Mouse (Mus musculus): ENCODE measurements around the gene Tmbim6. TPM values are rescaled to one million over a fixed set of nuclear protein-coding genes. Genes with fewer than 3 reads are reported as not detected.
A peak's percentile ranks its signal among the peaks of the same experiment; 100 is the strongest.

Tmbim6 gene
- polyA plus RNA-seq, 1 experiment from 2014 or later: 653 TPM

DNA sequence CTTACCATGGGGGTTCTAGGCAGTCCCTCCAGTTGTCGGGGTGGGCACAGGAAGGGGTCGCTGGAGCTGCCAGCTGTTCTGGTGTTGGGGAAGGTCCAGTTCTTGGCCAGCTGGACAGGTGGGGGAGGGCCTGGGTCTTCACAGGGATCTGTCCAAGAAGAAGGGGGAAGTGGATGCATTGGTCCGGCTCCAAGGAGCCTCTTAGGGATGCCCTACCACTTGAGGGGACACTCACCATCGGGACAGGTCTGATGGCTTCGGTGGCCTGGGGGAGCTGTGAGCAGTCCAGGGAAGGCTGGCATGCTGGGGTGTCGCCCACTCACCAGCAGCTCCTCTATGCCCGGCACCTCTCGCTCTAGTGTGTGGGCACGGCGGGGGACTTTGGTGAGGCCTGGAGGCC is 30.4 kb downstream of the Tmbim6 start:
- Histone ChIP-seq H3K4me3 (ENCODE audit: low read length) (no peak overlapping the region), H3K4me2 (replicated peaks; ENCODE audit: low read depth, low read length) (no peak overlapping the region), H3K9me3 (ENCODE audit: low read length) (no peaks in the 10 kb centered on the region), H3K9ac (replicated peaks; ENCODE audit: low read length) (no peak overlapping the region), H3K4me1 (ENCODE audit: insufficient read depth, low read length) (peaks cover 29% of the 10 kb centered on the region), H3K27ac (ENCODE audit: low read length) (no peak overlapping the region), H3K27me3 (ENCODE audit: insufficient read depth, low read length) (no peaks in the 10 kb centered on the region), H3K36me3 (ENCODE audit: insufficient read depth, low read length) (peaks cover 26% of the 10 kb centered on the region)
- ATAC-seq (ENCODE audit: low FRiP score, low TSS enrichment): no peak
- 86% methylated on average over 10 of the region's 10 CpGs for WGBS

DNA sequence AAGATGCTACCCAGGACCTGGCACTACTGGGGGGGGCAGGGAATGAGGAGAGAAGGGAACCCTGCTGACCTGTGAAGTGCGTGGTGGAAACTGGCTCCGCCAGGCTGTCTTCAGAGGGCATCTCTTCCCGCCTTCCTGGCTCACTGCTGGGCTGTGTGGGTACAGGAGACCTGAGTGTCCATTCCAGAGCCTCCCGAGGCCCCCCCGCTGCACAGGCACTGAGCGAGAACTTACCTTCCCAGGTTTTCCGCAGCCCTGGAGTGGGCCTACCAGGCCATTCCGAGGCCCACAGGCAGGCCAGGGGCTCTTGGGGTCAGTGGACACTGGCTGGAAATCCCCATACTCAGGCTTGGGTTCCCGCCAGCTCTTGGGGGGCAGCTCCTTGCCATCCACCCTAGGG is 31.2 kb downstream of the Tmbim6 start:
- Histone ChIP-seq H3K4me2 (replicated peaks; ENCODE audit: low read depth, low read length) (no peak overlapping the region), H3K27ac (ENCODE audit: low read length) (no peak overlapping the region), H3K27me3 (ENCODE audit: insufficient read depth, low read length) (no peaks in the 10 kb centered on the region), H3K9ac (replicated peaks; ENCODE audit: low read length) (no peak overlapping the region), H3K4me1 (ENCODE audit: insufficient read depth, low read length) (peaks cover 29% of the 10 kb centered on the region), H3K4me3 (ENCODE audit: low read length) (no peak overlapping the region), H3K9me3 (ENCODE audit: low read length) (no peaks in the 10 kb centered on the region), H3K36me3 (ENCODE audit: insufficient read depth, low read length) (peaks cover 31% of the 10 kb centered on the region)
- WGBS: 85% methylated on average over 9 of the region's 9 CpGs
- ATAC-seq (ENCODE audit: low FRiP score, low TSS enrichment): no peak

DNA sequence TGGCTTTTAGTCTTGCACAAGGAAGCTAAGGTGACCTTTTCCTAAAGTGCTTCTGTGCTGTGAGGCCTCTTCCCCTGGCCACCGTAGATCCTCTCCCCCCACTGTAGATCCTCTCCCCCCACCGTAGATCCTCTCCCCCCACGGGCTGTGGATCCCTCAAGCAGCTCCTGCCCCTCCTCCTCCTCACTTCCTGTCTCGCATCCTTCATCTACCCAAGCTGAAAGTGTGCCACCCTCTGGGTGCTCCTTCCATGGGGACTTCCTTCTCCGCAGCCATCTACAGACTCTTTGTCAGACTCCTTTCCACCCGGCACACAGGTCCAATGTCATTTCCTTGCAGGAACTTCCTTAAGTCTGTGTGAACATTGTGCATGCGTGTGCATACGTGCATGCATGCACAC is 37.7 kb downstream of the Tmbim6 start:
- Histone ChIP-seq H3K4me3 (ENCODE audit: low read length) (no peak overlapping the region), H3K9ac (replicated peaks; ENCODE audit: low read length) (no peak overlapping the region), H3K9me3 (ENCODE audit: low read length) (no peaks in the 10 kb centered on the region), H3K4me1 (ENCODE audit: insufficient read depth, low read length) (peaks cover 32% of the 10 kb centered on the region), H3K27me3 (ENCODE audit: insufficient read depth, low read length) (no peaks in the 10 kb centered on the region), H3K27ac (ENCODE audit: low read length) (no peak overlapping the region), H3K4me2 (replicated peaks; ENCODE audit: low read depth, low read length) (no peak overlapping the region), H3K36me3 (ENCODE audit: insufficient read depth, low read length) (peaks cover 34% of the 10 kb centered on the region)
- ATAC-seq (ENCODE audit: low FRiP score, low TSS enrichment): no peak
- 69% methylated on average over 8 of the region's 8 CpGs for WGBS

DNA sequence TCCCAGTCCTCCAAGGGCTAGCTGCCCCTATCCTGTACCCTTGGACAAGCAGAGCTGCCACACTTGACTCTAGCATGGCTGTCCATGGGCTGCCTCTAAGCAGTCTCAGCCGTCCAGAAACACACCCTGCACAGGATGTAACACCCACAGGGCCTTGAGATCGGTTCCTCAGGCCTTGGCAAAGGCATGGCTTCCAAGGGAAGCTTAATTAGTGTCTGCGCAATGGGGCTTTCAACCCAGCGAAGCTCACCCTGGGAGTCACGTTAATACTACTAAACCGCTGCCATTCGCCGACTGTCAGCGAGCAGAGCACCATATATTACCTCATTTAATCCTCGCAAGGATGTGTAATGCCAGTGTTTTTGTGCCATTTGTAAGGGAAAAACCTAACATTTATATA is 38.4 kb downstream of the Tmbim6 start:
- WGBS: 88% methylated on average over 10 of the region's 10 CpGs
- Histone ChIP-seq H3K9me3 (ENCODE audit: low read length) (no peaks in the 10 kb centered on the region), H3K36me3 (ENCODE audit: insufficient read depth, low read length) (peaks cover 32% of the 10 kb centered on the region), H3K27ac (ENCODE audit: low read length) (no peak overlapping the region; the same call in 1 of the 2 replicates), H3K4me3 (ENCODE audit: low read length) (no peak overlapping the region), H3K27me3 (ENCODE audit: insufficient read depth, low read length) (no peaks in the 10 kb centered on the region), H3K4me2 (replicated peaks; ENCODE audit: low read depth, low read length) (no peak overlapping the region), H3K9ac (replicated peaks; ENCODE audit: low read length) (no peak overlapping the region), H3K4me1 (ENCODE audit: insufficient read depth, low read length) (peaks cover 36% of the 10 kb centered on the region)
- ATAC-seq (ENCODE audit: low FRiP score, low TSS enrichment): no peak

DNA sequence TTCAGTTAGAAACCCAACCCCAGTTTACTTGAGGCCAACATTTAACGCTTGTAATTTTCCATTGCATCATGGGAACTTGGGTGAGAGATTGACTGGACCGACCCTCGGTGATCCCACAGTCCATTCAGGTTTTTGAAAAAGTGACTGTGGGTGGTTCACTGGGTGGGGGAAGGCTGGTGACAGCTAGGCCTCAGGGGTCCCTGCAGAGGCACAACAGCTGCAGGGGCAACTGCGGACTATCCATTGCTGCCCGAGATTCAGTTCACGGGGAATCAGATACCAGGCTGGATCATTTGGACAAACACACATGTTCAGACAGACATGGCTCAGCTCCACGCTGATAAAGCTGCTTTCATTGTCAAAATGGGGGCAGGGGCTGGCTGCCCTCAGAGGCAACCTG is 38.8 kb downstream of the Tmbim6 start:
- H3K4me1 ChIP-seq (ENCODE audit: insufficient read depth, low read length): peaks cover 40% of the 10 kb centered on the region
- H3K27ac ChIP-seq (ENCODE audit: low read length): peak overlapping the region; percentile 78
- ATAC-seq (ENCODE audit: low FRiP score, low TSS enrichment): no peak
- H3K4me2 ChIP-seq (replicated peaks; ENCODE audit: low read depth, low read length): no peak overlapping the region
- no peaks in the 10 kb centered on the region for H3K27me3 ChIP-seq (ENCODE audit: insufficient read depth, low read length)
- 54% methylated on average over 7 of the region's 7 CpGs for WGBS
- H3K9me3 ChIP-seq (ENCODE audit: low read length): no peaks in the 10 kb centered on the region
- peaks cover 32% of the 10 kb centered on the region for H3K36me3 ChIP-seq (ENCODE audit: insufficient read depth, low read length)
- H3K9ac ChIP-seq (replicated peaks; ENCODE audit: low read length): no peak overlapping the region
- no peak overlapping the region for H3K4me3 ChIP-seq (ENCODE audit: low read length)

DNA sequence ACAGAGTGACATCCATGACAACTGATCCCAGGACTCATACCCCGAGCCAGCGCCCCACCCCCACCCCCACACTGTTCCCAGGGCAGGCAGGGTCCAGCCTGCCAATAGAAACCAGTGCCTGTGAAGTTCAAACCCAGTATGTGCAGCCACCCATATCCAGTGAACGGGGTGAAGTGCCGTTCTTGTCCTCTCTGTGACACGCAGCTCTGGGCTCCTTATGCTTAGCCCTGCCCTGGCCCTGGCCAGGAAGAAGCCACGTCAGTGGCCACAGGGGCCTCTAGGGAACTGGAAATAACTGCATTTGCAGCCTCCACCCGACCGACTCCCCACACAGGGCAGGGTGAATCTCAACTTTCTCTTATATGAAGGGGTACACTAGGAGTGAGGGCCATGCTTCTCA is 39.3 kb downstream of the Tmbim6 start:
- peaks cover 45% of the 10 kb centered on the region for H3K4me1 ChIP-seq (ENCODE audit: insufficient read depth, low read length)
- H3K27ac ChIP-seq (ENCODE audit: low read length): peak overlapping the region; percentile 78
- peaks cover 32% of the 10 kb centered on the region for H3K36me3 ChIP-seq (ENCODE audit: insufficient read depth, low read length)
- H3K27me3 ChIP-seq (ENCODE audit: insufficient read depth, low read length): no peaks in the 10 kb centered on the region
- no peak overlapping the region for H3K4me2 ChIP-seq (replicated peaks; ENCODE audit: low read depth, low read length)
- 39% methylated on average over 8 of the region's 8 CpGs for WGBS
- ATAC-seq (ENCODE audit: low FRiP score, low TSS enrichment): peak; percentile 53
- H3K9me3 ChIP-seq (ENCODE audit: low read length): no peaks in the 10 kb centered on the region
- H3K4me3 ChIP-seq (ENCODE audit: low read length): no peak overlapping the region
- 0 out of 2 replicates have a peak overlapping the region, but pooled peaks have one; percentile 29 for H3K9ac ChIP-seq (replicated peaks; ENCODE audit: low read length)

DNA sequence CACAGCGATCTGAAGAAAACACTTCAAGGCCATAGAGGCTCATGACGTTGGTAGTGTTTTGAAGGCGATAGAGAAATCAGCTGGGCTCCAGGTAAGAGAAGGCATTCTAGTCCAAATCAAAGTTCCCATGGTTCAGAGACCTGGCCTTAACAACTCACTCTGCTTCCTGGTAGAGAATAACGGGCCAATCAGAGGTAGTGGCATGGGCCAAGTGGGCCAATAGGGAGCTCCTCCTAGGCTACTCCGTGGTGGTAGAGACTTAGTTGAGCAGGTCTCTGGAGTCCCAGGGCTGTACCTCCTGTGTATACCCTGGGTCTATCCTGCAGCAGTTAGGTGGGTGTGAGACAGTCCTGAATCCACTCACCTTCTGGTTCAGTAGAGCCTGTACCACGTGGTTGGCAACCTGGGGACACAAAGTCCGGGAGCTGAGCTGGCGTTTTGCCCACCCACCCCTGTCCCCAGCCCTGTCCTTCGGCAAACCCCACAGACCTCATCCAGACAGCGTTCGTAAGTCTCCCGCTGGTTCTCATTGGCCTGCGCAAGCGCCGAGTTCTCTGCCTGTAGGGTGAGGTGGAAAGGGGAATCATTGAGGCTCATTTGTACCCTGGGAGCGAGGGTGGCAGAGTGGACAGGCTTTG is 40.5 kb downstream of the Tmbim6 start:
- 91% methylated on average over 16 of the region's 16 CpGs for WGBS
- H3K27ac ChIP-seq (ENCODE audit: low read length): no peak overlapping the region
- H3K9ac ChIP-seq (replicated peaks; ENCODE audit: low read length): no peak overlapping the region
- peaks cover 55% of the 10 kb centered on the region for H3K4me1 ChIP-seq (ENCODE audit: insufficient read depth, low read length)
- peaks cover 25% of the 10 kb centered on the region for H3K36me3 ChIP-seq (ENCODE audit: insufficient read depth, low read length)
- no peaks in the 10 kb centered on the region for H3K9me3 ChIP-seq (ENCODE audit: low read length)
- 0 out of 2 replicates have a peak, but pooled peaks have one; percentile 14 for ATAC-seq (ENCODE audit: low FRiP score, low TSS enrichment)
- H3K4me3 ChIP-seq (ENCODE audit: low read length): no peak overlapping the region
- no peak overlapping the region for H3K4me2 ChIP-seq (replicated peaks; ENCODE audit: low read depth, low read length)
- no peaks in the 10 kb centered on the region for H3K27me3 ChIP-seq (ENCODE audit: insufficient read depth, low read length)

DNA sequence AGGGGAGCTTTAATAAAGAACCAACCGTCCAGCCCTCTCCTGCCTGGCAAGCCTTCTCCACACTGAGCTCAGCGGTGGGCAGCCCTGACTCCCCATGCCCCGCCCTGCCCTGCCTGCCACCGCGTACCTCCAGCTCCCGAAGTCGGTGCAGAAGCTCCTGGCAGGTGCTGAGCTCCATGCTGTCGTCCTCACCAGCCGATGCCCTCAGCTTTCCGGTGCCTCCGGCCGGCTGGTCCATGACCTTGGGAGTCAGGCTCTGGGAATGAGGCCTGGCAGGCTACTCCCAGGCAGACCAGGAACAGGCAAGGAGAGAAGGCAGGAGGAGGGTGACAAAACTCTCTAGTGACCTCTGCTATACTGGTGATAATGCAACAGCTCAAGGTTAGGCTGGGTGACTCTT is 41.2 kb downstream of the Tmbim6 start:
- Histone ChIP-seq H3K4me3 (ENCODE audit: low read length) (no peak overlapping the region), H3K4me2 (replicated peaks; ENCODE audit: low read depth, low read length) (no peak overlapping the region), H3K9me3 (ENCODE audit: low read length) (no peaks in the 10 kb centered on the region), H3K4me1 (ENCODE audit: insufficient read depth, low read length) (peaks cover 61% of the 10 kb centered on the region), H3K27ac (ENCODE audit: low read length) (no peak overlapping the region), H3K9ac (replicated peaks; ENCODE audit: low read length) (no peak overlapping the region), H3K27me3 (ENCODE audit: insufficient read depth, low read length) (no peaks in the 10 kb centered on the region), H3K36me3 (ENCODE audit: insufficient read depth, low read length) (peaks cover 20% of the 10 kb centered on the region)
- no peak for ATAC-seq (ENCODE audit: low FRiP score, low TSS enrichment)
- WGBS: 74% methylated on average over 12 of the region's 12 CpGs

DNA sequence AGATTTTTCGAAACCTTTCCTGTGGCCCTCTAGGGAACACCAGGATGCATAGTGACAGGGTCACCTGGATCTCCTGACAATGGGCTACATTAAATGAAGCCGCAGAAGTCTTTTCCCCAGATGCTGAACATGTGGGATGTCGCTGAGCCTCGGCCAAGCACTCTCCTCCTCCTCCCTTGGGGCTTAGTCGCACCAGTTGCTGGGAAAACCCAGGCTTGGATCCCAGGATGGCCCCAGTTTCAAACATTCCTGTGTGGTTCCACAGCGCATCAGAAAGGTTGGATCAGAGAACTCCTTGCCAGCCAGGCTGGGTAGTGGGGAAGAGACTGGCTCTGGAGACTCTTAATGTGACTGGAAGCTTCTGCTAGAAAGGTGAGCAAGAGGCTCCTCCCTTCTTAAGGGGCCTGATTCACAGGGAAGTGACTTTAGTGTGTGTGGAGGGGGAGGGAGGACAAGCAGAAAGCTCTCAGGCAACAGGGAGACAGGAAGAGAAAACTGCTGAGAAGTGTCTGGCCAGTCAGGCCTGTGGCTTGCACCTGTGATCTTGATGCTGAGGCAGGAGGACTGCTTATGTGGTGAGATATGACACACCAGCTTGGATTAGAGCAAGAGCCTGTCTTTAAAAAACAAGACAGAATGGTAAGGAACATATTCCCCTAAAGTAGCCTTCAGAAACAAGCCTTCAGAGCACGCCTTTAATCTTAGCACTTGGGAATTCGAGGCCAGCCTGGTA is 46.5 kb downstream of the Tmbim6 start:
- 80% methylated on average over 8 of the region's 8 CpGs for WGBS
- H3K4me1 ChIP-seq (ENCODE audit: insufficient read depth, low read length): peaks cover 72% of the 10 kb centered on the region
- H3K4me2 ChIP-seq (replicated peaks; ENCODE audit: low read depth, low read length): no peak overlapping the region
- no peak overlapping the region for H3K27ac ChIP-seq (ENCODE audit: low read length)
- ATAC-seq (ENCODE audit: low FRiP score, low TSS enrichment): no peak
- H3K27me3 ChIP-seq (ENCODE audit: insufficient read depth, low read length): no peaks in the 10 kb centered on the region
- H3K36me3 ChIP-seq (ENCODE audit: insufficient read depth, low read length): no peaks in the 10 kb centered on the region
- peak overlapping the region; percentile 36 for H3K9ac ChIP-seq (replicated peaks; ENCODE audit: low read length)
- H3K4me3 ChIP-seq (ENCODE audit: low read length): no peak overlapping the region
- H3K9me3 ChIP-seq (ENCODE audit: low read length): no peaks in the 10 kb centered on the region

DNA sequence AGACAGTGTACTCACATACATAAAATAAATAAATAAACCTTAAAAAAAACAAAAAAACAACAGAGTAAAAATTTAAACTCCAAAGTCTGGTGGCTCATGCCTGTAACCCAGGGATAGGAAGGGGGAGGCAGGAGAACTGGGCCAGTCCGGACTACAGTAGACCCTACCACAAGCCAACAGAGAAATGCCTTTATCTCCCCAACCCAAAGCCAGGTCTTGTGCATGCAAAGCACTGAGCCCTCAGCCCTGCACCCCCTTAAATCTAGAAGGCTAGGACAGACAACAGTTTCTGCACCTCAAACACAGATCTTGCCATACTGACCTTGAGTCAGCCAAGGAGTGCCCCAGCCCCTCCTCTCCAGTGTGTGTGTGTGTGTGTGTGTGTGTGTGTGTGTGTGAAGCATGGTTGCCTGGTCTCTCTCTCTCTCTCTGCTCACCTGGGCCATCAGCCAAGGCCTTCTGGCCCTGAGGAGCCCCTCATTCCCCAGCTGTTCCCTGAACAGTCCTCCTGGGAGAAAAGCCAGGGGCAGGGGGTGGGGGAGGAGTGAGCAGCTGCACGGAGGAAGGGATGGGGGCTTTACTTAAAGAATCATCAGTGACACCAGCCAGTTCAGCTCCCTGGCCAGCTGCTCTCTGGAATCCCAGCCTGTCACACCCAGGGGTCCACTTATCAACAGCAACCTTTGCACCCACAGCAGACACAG is 47.6 kb downstream of the Tmbim6 start:
- Histone ChIP-seq H3K4me1 (ENCODE audit: insufficient read depth, low read length) (peaks cover 64% of the 10 kb centered on the region), H3K27me3 (ENCODE audit: insufficient read depth, low read length) (no peaks in the 10 kb centered on the region), H3K27ac (ENCODE audit: low read length) (peak overlapping the region; percentile 66), H3K4me2 (replicated peaks; ENCODE audit: low read depth, low read length) (no peak overlapping the region), H3K9ac (replicated peaks; ENCODE audit: low read length) (no peak overlapping the region), H3K4me3 (ENCODE audit: low read length) (no peak overlapping the region), H3K9me3 (ENCODE audit: low read length) (no peaks in the 10 kb centered on the region), H3K36me3 (ENCODE audit: insufficient read depth, low read length) (no peaks in the 10 kb centered on the region)
- WGBS: 37% methylated on average over 2 of the region's 2 CpGs
- ATAC-seq (ENCODE audit: low FRiP score, low TSS enrichment): peak; percentile 64; the same call in 1 of the 2 replicates
